Mouse (Mus musculus): ENCODE results near the gene H2-M10.5. TPM values are rescaled to one million over a fixed set of nuclear protein-coding genes. Genes with fewer than 3 reads are reported as not detected.
"Not testable (repeated sequence)": the region's sequence is repeated elsewhere in the genome, so short reads cannot be mapped to it uniquely, and the experiment has no call there.

Gene H2-M10.5
- not detected for total RNA-seq (2021)
- long read RNA-seq, experiment 1 = 0 reads
- long read RNA-seq, experiment 2 = 0 reads

DNA sequence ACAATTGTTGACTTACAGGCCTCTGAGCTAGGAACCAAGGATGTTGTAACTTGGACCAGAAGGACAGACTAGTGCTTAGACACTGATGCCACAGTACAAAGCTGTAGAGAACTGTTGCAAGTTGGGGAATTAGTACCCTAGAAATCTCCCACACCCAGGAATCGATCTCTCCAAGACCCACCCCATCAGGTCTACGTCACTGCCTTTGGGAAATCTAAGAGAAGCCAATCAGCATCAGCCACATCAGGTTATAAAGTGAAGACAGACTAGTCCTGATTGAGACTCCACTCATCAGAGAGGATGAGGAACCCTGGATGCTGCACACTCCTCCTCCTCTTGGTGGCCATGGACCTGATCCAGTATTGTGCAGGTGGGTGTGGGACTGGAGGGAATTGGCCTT lies at the start of gene H2-M10.5:
TSS of gene H2-M10.5 (plus strand) at position 301 of the 400 bp plus-strand sequence.
- H3K4me3 ChIP-seq; H3K27ac ChIP-seq; DNase-seq; intact Hi-C loops (cut with DNase I): not testable (repeated sequence)

DNA sequence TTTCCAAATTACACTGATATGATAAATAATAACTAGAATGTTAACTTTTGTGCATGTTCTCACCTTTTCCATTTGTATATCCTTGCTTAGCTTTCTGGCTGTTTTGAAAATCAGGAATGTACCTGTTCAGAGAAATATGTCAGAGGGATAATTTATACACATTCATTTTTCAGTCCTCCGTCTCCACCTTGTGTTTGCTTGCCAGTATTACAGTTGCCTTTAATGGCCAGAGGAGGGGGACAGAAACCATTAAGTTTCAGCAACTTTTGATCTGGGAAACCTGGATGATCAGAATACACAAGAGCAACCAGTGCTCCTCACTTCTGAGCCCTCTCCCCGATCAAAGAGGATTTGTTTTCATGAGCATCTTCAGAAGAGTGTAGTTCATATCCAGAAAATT lies 46.7 kb upstream of the H2-M10.5 start:
- peak; percentile 12; the same call in 1 of the 2 replicates for TF ChIP-seq CTCF (IDR thresholded peaks at IDR 0.05)
- DNase-seq = no peak

DNA sequence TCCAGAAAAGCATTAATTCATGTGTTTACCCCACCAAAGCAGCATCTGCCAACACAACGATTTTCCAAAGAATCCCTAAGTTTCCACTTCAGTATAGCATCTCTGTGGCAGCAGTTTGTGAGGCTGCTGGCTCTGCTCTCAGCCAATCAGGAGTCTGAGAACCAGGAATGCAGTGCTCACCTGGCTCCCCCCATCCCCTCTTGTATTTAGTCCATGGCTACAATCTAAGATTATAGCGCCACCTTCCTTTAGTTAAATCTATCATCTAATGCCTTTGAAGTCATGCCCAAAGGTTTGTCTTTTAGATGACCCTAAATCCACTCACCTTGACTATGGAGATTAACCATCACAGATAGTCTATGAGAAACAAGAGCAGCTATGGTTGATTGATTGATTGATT lies 8.9 kb upstream of the H2-M10.5 start:
- no peak overlapping the region for H3K4me3 ChIP-seq
- TF ChIP-seq CTCF (IDR thresholded peaks at IDR 0.05) = no peak
- intact Hi-C loops (cut with DNase I) = loop anchor here (10.0 kb wide), 1 partner anchor 379 kb away; no protein-coding TSS in a partner anchor
- no peak overlapping the region for H3K27ac ChIP-seq
- DNase-seq = no peak

More for the DNA sequence above, 46.7 kb upstream of the H2-M10.5 start:
- intact Hi-C loops (cut with DNase I) = no loop called here
- H3K27ac ChIP-seq = no peak overlapping the region
- no peak overlapping the region for H3K4me3 ChIP-seq

DNA sequence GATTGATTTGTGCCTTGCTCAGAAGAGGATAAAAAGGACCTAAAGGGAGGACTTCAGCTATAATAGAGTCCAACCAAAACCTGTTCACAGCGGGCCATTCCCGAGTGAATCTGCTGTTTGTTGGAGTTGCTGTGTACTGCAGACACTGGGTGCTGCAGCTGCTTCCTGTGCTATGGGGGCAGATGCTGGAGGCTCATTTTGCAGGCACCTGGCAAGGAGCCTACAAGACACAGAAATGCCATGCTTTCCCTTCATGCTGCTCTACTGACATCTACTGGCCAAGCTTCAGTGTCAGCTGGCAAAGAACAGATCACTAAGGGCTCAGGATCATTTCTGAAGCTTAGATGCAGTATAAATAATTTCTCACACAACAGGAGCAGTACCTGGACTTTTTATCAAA lies 8.5 kb upstream of the H2-M10.5 start:
- H3K4me3 ChIP-seq, H3K27ac ChIP-seq: not testable (repeated sequence)
- peak; percentile 22 for DNase-seq
- TF ChIP-seq CTCF (IDR thresholded peaks at IDR 0.05) = peak; percentile 40
- intact Hi-C loops (cut with DNase I) = loop anchor here (10.0 kb wide), 1 partner anchor 379 kb away; no protein-coding TSS in a partner anchor

DNA sequence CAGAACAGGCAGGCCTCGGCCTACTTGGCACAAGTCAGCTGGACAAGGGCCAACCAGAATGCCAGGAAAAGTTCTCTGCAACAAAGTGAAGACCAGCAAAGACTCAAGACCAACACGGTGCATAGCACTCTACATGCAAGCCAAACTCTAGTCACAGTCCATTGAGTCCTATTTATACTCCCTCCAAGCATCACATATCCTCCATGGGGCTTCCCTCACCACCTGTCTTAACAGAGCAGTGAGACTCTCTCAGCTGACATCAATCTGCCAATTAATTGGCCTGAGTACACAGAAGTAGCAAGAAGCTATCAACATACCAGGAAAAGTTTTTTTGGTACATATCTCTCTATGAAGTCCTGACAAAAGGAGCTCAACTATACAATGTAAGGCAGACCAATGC lies 7.3 kb upstream of the H2-M10.5 start:
- intact Hi-C loops (cut with DNase I) = loop anchor here (10.0 kb wide), 1 partner anchor 381 kb away; no protein-coding TSS in a partner anchor
- H3K4me3 ChIP-seq, DNase-seq, H3K27ac ChIP-seq: not testable (repeated sequence)

DNA sequence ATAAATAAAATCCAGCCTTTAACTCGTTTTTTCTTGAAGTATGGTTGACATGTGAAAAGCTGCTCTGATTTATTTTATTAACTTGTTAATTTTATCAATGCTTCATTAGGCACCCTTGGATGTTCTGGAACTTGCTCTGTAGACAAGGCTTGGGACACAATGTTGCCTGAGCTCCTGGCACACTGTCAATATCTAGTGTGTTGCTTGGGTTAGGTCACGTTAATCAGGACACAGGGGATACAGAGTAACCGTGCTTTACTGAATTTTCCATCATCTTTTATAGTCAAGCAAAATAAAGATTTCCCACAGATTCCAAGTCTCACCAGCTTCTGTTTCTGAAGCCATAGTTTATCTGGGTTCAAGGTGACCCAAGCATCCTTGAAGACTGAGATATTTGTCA lies 8.8 kb downstream of the H2-M10.5 start:
- Histone ChIP-seq H3K4me3 (no peak overlapping the region), H3K27ac (no peak overlapping the region)
- intact Hi-C loops (cut with DNase I) = no loop called here
- DNase-seq = no peak
- no peak for TF ChIP-seq CTCF (IDR thresholded peaks at IDR 0.05)

DNA sequence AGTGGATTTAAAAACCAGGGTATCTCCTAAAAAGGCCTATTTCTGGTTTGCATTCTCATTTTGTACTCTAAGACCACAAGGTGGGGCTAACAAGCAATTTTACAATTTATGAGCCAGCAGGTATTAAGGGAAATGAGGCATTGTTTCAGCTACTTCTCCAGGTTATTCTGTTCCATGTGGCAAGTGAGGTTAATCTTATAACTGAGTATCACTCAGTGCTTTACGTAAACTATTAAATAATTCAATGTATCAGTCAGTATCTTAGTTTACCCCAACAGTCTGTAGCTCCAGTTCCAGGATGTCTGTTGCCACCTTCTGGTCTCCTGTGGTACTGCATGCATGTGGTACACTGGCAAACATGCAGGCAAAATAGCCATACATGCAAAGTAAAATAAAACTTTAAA lies 13.8 kb downstream of the H2-M10.5 start:
- peak; percentile 79 for TF ChIP-seq CTCF (IDR thresholded peaks at IDR 0.05)
- intact Hi-C loops (cut with DNase I); H3K4me3 ChIP-seq; H3K27ac ChIP-seq: not testable (repeated sequence)
- peak; percentile 21 for DNase-seq

DNA sequence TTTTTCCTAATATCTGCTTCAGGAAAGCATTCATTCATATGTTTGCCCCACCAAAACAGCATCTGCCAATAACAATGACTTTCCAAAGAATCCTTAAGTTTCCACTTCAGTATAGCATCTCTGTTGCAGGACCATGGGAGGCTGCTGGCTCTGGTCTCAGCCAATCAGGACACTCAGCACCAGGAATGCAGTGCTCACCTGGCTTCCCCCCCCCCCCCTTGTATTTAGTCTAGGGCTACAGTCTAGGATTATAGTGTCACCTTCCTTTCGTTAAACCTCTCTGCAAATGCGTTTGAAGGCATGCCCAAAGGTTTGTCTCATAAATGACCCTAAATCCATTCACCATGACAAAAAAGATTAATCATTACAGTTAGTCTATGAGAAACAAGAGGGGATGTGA lies 15.6 kb downstream of the H2-M10.5 start:
- TF ChIP-seq CTCF (IDR thresholded peaks at IDR 0.05) = no peak
- no peak for DNase-seq
- intact Hi-C loops (cut with DNase I) = loop anchor here (2.0 kb wide), 2 partner anchors 36 to 434 kb away; no protein-coding TSS in a partner anchor

DNA sequence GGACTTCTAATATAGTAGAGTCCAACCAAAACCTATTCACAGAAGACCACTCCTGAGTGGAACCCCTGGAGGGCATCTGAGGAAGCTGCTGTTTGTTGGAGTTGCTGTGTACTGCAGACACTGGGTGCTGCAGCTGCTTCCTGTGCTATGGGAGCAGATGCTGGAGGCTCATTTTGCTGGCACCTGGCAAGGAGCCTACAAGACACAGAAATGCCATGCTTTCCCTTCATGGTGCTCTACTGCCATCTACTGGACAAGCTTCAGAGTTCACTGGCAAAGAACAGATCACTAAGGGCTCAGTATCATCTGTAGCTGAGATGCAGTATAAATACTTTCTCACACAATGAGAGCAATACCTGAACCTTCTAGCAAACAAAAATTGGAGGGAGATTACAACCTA lies 16.1 kb downstream of the H2-M10.5 start:
- TF ChIP-seq CTCF (IDR thresholded peaks at IDR 0.05) = peak; percentile 84
- intact Hi-C loops (cut with DNase I) = loop anchor here (2.0 kb wide), 2 partner anchors 36 to 434 kb away; no protein-coding TSS in a partner anchor
- DNase-seq = peak; percentile 66
- H3K4me3 ChIP-seq, H3K27ac ChIP-seq: not testable (repeated sequence)

More for the DNA sequence above, 15.6 kb downstream of the H2-M10.5 start:
- no peak overlapping the region for H3K27ac ChIP-seq
- no peak overlapping the region for H3K4me3 ChIP-seq

DNA sequence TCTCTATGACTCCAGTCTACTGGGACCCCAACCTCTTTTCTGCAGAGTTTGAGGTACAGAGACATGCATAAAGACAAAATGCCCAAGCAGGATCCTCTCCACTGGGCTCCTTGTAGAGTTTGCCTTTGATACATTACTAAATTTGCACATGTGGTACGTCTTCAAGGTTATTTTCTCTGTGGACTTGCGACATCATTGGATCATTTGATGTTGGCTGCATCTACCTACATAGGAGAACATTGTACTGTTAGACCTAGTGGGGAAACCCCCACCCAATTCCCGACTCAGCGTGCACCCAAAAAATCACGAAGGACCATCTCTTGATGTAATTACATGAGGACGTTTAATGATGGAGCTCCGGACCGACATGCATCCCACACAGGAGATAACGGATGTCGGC lies 26.8 kb downstream of the H2-M10.5 start:
- no peak for TF ChIP-seq CTCF (IDR thresholded peaks at IDR 0.05)
- H3K27ac ChIP-seq = no peak overlapping the region
- intact Hi-C loops (cut with DNase I) = loop anchor here (10.0 kb wide), 1 partner anchor 495 kb away; no protein-coding TSS in a partner anchor

DNA sequence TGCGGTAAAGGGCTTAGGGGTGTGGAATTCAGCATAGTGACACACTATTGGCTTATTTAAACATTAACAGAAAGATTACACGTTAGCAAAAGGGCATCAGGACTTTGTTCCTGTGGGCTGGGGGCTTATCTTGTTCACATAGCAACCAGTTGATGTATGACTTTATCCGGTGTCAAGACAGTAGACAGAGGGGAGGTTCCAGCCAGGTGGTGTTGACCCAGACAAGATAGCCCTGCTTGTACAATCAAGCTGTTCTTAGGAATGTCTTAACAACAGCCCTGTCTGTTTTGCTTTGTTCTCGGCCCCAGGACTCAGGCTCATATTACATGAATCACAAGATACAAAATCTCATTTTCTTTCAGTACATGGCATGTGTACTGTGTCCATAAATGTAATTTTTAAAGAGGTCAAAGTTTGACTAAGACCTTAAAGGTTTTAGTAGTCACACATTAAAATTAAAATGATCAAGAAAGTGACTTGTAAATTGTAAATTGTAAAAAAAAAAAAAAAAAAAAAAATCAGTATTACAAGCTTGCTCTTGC lies 27.3 kb downstream of the H2-M10.5 start:
- not testable (repeated sequence) for H3K4me3 ChIP-seq, H3K27ac ChIP-seq, DNase-seq
- intact Hi-C loops (cut with DNase I) = loop anchor here (10.0 kb wide), 1 partner anchor 495 kb away; no protein-coding TSS in a partner anchor

More for the DNA sequence above, 26.8 kb downstream of the H2-M10.5 start:
- no peak for DNase-seq
- no peak overlapping the region for H3K4me3 ChIP-seq

DNA sequence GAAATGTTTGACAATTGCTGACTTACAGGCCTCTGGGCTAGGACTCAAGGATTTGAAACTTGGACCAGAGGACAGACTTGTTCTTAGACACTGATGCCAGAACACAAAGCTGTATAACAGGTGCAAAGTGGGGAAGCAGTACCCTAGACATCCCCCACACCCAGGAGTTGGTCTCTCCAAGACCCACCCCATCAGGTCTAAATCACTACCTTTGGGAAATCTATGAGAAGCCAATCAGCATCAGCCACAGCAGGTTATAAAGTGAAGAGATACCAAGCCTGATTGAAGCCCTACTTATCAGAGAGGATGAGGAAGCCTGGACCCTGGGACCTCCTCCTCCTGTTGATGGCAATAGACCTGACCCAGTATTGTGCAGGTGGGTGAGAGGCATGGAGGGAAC lies 39.2 kb downstream of the H2-M10.5 start, which contains the start of gene H2-M10.6:
TSS of gene H2-M10.6 (plus strand) at position 301 of the 400 bp plus-strand sequence.
- DNase-seq = no peak
- Histone ChIP-seq H3K27ac (no peak within 1 kb of the TSS), H3K4me3 (no peak within 1 kb of the TSS)
- intact Hi-C loops (cut with DNase I) = no loop called here
- no peak for TF ChIP-seq CTCF (IDR thresholded peaks at IDR 0.05)

DNA sequence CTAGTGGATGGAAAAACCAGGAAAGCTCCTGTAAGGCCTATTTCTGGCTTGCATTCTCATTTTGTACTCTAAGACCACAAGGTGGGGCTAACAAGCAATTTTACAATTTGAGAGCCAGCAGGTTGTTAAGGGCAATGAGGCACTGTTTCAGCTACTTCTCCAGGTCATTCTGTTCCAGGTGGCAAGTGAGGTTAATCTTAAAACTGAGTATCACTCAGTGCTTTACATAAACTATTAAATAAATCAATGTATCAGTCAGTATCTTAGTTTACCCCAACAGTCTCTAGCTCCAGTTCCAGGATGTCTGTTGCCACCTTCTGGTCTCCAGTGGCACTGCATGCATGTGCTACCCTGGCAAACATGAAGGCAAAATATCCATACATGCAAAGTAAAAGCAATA lies 51.3 kb downstream of the H2-M10.5 start:
- Histone ChIP-seq H3K4me3 (no peak overlapping the region), H3K27ac (no peak overlapping the region)
- peak; percentile 48 for DNase-seq
- peak; percentile 72 for TF ChIP-seq CTCF (IDR thresholded peaks at IDR 0.05)
- intact Hi-C loops (cut with DNase I) = loop anchor here (2.0 kb wide), 1 partner anchor 35 kb away; no protein-coding TSS in a partner anchor

Measured in gastrocnemius, adult 2 months (tissue).